Mouse (Mus musculus): Measurements from ENCODE around the gene Wwc1. TPM values are rescaled to one million over a fixed set of nuclear protein-coding genes. Genes with fewer than 3 reads are reported as not detected.
"Not testable (repeated sequence)": the region's sequence is repeated elsewhere in the genome, so short reads cannot be mapped to it uniquely, and the experiment has no call there.

Gene Wwc1
- total RNA-seq, 2 experiments from 2014 or later, result 0.07 to 0.25 TPM

- DNase-seq (ENCODE audit: low spot score), result no peak
Measured at GRCm38 (mm10) chr11:35882777-35883176, 97.5 kb downstream of the Wwc1 start.

- no peak for DNase-seq (ENCODE audit: low spot score)
Measured at GRCm38 (mm10) chr11:35878559-35878897, 101.8 kb downstream of the Wwc1 start.

- no peak for DNase-seq (ENCODE audit: low spot score)
Measured at GRCm38 (mm10) chr11:35877651-35878558, 102.4 kb downstream of the Wwc1 start.

- DNase-seq (ENCODE audit: low spot score), result no peak
Measured at GRCm38 (mm10) chr11:35873624-35874244, 106.6 kb downstream of the Wwc1 start.

- no peak for DNase-seq (ENCODE audit: low spot score)
Measured at GRCm38 (mm10) chr11:35870961-35871360, 109.4 kb downstream of the Wwc1 start.

GRCm38 (mm10) chr11:35866140-35866539 lies 114.2 kb downstream of the Wwc1 start:
- no peak for DNase-seq (ENCODE audit: low spot score)

- no peak for DNase-seq (ENCODE audit: low spot score)
Measured at GRCm38 (mm10) chr11:35864981-35865604, 115.2 kb downstream of the Wwc1 start.

GRCm38 (mm10) chr11:35863653-35864052 lies 116.7 kb downstream of the Wwc1 start:
- no peak for DNase-seq (ENCODE audit: low spot score)

GRCm38 (mm10) chr11:35857395-35858067 lies 122.8 kb downstream of the Wwc1 start:
- DNase-seq (ENCODE audit: low spot score), result no peak

- DNase-seq (ENCODE audit: low spot score), result no peak
Measured at GRCm38 (mm10) chr11:35856359-35857040, 123.8 kb downstream of the Wwc1 start.

GRCm38 (mm10) chr11:35855567-35855966 lies 124.8 kb downstream of the Wwc1 start:
- DNase-seq (ENCODE audit: low spot score), result no peak

GRCm38 (mm10) chr11:35854941-35855340 lies 125.4 kb downstream of the Wwc1 start:
- no peak for DNase-seq (ENCODE audit: low spot score)

- DNase-seq (ENCODE audit: low spot score), result no peak
Measured at GRCm38 (mm10) chr11:35853651-35854050, 126.7 kb downstream of the Wwc1 start.

- peak; percentile 25 for DNase-seq (ENCODE audit: low spot score)
Measured at GRCm38 (mm10) chr11:35852731-35853130, 127.6 kb downstream of the Wwc1 start.

GRCm38 (mm10) chr11:35844299-35844698 lies 136.0 kb downstream of the Wwc1 start:
- DNase-seq (ENCODE audit: low spot score), result no peak

- DNase-seq (ENCODE audit: low spot score), result not testable (repeated sequence)
Measured at GRCm38 (mm10) chr11:35842560-35842959, 137.8 kb downstream of the Wwc1 start.

- DNase-seq (ENCODE audit: low spot score), result no peak
Measured at GRCm38 (mm10) chr11:35841738-35842325, 138.5 kb downstream of the Wwc1 start.

- DNase-seq (ENCODE audit: low spot score), result not testable (repeated sequence)
Measured at GRCm38 (mm10) chr11:35840806-35841205, 139.5 kb downstream of the Wwc1 start.

- DNase-seq (ENCODE audit: low spot score), result no peak
Measured at GRCm38 (mm10) chr11:35840282-35840681, 140.0 kb downstream of the Wwc1 start.
